Mouse (Mus musculus) ES-E14 (cell line): ENCODE data around the gene 1700001O22Rik.

Source experiments
- CHD2 ChIP-seq: IDR thresholded peaks from 2 replicates; pipeline ENCODE4 v1.6.1; 2014; ENCODE audit warnings: mild to moderate bottlenecking, low read depth, low read length, inconsistent platforms
- ZC3H11A ChIP-seq: IDR thresholded peaks from 2 replicates; pipeline ENCODE4 v1.6.1; 2012; ENCODE audit warnings: low read depth, mild to moderate bottlenecking, inconsistent platforms, low read length, borderline replicate concordance
- ZNF384 ChIP-seq: IDR thresholded peaks from 2 replicates; pipeline ENCODE4 v1.6.1; 2012; ENCODE audit warnings: low read depth, low read length, inconsistent platforms

DNA sequence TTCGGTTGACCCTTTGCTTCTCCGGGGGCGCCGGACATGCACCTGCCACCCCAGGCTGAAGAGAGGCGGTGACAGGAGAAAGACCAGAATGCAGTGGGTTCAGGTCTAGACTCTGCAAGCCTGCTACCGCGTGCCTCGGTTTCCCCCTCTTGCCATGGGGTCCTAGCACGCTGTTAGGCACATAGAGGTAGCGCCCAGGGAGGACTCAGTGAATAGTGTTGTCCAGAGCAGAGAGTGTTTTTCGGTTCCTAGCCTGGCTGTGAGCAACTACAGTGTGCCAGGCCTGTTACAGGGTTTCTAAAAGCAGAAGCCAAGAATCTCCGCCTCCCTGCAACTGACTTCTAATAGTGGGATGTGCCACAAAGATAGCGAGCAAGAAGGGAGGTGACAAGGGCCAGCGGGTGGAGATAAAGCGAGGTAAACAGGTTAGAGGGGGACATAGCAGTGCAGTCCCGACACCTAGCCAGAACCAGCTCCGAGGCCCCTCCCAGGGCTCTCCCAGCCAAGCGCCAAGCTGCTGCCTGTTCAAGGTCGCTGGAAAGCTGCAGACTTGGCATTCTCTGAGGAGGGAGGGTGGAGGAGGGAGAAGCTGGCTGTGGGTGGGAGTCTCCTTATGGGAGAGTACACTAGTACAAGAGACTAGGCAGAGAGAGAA is 31.5 kb downstream of the 1700001O22Rik start:
- TF ChIP-seq ZC3H11A (no peak), ZNF384 (no peak), CHD2 (no peak)
